Mouse (Mus musculus) forebrain, embryonic 10.5 days (tissue): ENCODE measurements around the gene Olfr94. TPM values are rescaled to one million over a fixed set of nuclear protein-coding genes. Genes with fewer than 3 reads are reported as not detected.
"Not testable (repeated sequence)": the region's sequence is repeated elsewhere in the genome, so short reads cannot be mapped to it uniquely, and the experiment has no call there.

Experiments
- DNase-seq: peaks from one replicate; pipeline ENCODE4 v3.0.0-alpha.2; 2017; ENCODE audit warnings: low spot score; ENCODE audit errors: extremely low spot score
- H3K27ac ChIP-seq: fragments of 300-500 bp; sonication (generic); 2 replicates; pipeline ENCODE4 v1.5.1; 2016; ENCODE audit warnings: mild to moderate bottlenecking
- H3K27me3 ChIP-seq: fragments of 300-500 bp; sonication (generic); 2 replicates; pipeline ENCODE4 v1.6.1; 2016; ENCODE audit warnings: mild to moderate bottlenecking; ENCODE audit not compliant: poor library complexity, severe bottlenecking
- H3K36me3 ChIP-seq: fragments of 300-500 bp; sonication (generic); replicated peaks from 2 replicates; pipeline ENCODE4 v1.6.1; 2016; ENCODE audit warnings: mild to moderate bottlenecking, moderate library complexity
- H3K4me1 ChIP-seq: fragments of 300-500 bp; sonication (generic); 2 replicates; pipeline ENCODE4 v1.6.1; 2016
- H3K4me3 ChIP-seq: fragments of 300-500 bp; sonication (generic); 2 replicates; pipeline ENCODE4 v1.5.1; 2016; ENCODE audit warnings: mild to moderate bottlenecking, moderate library complexity
- H3K9me3 ChIP-seq: fragments of 300-500 bp; sonication (generic); 2 replicates; pipeline ENCODE4 v1.6.1; 2016; ENCODE audit warnings: mild to moderate bottlenecking, moderate library complexity
- WGBS: fragments of 180-500 bp; shearing (Covaris S2); methylation state at CpG from one replicate; pipeline ENCODE4 v1.1.7; 2016; 5-methylcytosine and 5-hydroxymethylcytosine counted together
- polyA plus RNA-seq: library from polyadenylated mRNA; unstranded; fragments of >200 nt; fragmentation: Nextera tagmentation; extraction: Ambion mirVana; gene quantifications from 2 replicates; pipeline ENCODE4 v1.2.1, GENCODE M21; 2016

Olfr94 gene
- not detected in 2 replicates for polyA plus RNA-seq

DNA sequence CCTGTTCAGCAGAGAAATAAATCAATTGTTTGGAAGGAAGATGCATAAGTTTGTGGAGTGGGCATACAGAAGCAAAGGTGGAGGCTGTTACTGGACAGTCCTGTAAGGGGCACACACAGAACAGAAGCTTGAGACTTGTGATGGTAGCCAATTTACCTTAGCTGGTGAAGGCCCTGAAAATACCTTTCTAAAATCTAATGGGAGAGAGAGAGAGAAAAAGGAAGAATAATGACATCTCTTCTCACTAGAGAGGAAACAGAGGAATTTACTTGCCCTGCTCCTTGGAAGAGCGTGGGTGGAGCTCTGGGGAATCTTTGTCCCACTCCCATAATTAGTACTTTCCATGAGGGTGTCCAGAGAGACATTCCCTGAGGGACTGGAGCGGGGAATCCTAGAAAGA is at the start of gene Olfr94:
TSS of gene Olfr94 (minus strand) at position 101 of the 400 bp plus-strand sequence.
- 78% methylated on average over 2 of the region's 2 CpGs for WGBS
- H3K27ac ChIP-seq, result no peak within 1 kb of the TSS
- no peak within 1 kb of the TSS for H3K4me3 ChIP-seq
- no peak for DNase-seq
- H3K36me3 ChIP-seq, result no peaks in the 10 kb centered on the region
- H3K27me3 ChIP-seq, result peaks cover 41% of the 10 kb centered on the region
- H3K4me1 ChIP-seq, result peaks cover 11% of the 10 kb centered on the region
- no peaks in the 10 kb centered on the region for H3K9me3 ChIP-seq

DNA sequence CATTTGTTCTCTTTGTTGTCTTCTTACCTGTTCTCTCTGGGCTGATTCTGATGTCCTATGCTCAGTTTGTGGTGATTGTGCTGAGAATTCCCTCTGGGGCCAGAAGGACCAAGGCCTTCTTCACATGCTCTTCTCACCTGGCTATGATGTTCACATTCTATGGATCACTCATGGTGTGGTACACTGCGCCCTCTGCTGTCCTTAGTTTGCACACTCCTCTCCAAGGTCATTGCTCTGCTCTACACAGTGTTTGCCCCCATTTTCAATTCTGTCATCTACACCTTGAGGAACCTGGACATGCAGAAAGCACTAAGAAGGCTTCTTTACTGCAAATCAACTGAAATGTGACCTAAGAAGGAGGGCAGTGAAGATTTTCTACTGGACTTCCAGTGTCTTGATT is 49.8 kb upstream of the Olfr94 start:
- no peaks in the 10 kb centered on the region for H3K4me1 ChIP-seq
- WGBS, result 15% methylated on average over 1 of the region's 1 CpGs
- H3K4me3 ChIP-seq, result no peak overlapping the region
- H3K27ac ChIP-seq, result no peak overlapping the region
- no peaks in the 10 kb centered on the region for H3K36me3 ChIP-seq
- no peak for DNase-seq
- H3K9me3 ChIP-seq, result no peaks in the 10 kb centered on the region
- H3K27me3 ChIP-seq, result no peaks in the 10 kb centered on the region

DNA sequence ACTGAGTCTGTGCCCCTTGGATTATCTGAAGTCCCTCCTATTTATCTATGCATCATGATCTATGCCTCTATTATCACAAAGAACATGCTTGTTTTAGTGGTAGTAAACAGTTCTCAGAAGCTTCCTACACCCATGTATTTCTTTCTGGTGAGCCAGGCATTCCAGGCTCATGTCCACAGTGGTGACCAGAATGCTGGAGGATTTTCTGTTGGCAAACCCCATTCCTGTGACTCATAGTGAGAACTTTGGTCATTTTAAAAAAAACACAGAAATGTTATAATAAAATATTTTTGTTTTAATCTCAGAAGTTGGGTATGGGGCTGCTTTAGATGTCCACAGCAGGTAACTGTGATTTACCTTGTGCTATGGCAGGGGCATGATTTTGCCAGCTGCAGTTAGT is 48.7 kb upstream of the Olfr94 start:
- Histone ChIP-seq H3K4me3 (no peak overlapping the region), H3K27me3 (no peaks in the 10 kb centered on the region), H3K36me3 (no peaks in the 10 kb centered on the region), H3K27ac (no peak overlapping the region), H3K4me1 (no peaks in the 10 kb centered on the region), H3K9me3 (no peaks in the 10 kb centered on the region)
- no peak for DNase-seq

DNA sequence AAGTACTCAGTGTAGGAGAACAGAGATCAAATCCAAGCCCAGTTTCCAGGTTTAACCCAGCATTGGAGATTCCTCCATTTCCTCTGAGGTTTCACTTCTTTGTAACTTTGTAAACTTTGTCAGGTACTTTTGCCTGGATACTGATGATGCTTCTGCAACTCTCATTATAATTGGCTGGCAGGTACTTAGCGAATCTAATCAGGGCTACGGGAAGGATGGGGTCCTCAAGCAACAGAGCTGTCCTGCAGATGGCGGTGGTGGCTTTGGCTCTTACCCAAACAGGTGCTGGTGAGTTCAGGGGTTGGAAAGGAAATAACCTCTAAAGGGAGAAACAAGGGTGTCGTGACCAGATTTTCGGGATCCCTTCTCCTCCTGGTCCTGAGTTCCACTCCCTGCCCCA is 45.9 kb upstream of the Olfr94 start:
- 32% methylated on average over 5 of the region's 5 CpGs for WGBS
- H3K27me3 ChIP-seq, result no peaks in the 10 kb centered on the region
- no peak for DNase-seq

DNA sequence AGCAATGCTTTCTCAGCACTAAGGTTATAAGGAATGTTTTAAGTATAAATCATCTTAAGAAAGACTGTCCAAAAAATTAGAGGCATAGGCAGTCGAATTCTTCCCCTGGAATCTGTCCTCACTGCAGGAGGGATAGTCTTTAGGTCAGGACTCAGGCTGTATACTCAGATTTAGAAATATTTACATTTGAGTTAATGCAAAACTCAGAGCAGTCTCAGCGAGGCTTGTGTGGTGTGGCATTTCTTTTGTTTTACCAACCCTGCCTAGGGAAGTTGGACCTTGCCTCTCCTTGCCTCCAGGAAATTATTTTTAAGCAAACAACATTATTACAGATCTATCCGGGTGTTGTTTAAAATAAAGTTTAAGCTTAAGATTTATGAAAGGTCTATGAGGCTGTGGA is 41.4 kb upstream of the Olfr94 start:
- H3K36me3 ChIP-seq, result no peaks in the 10 kb centered on the region
- 55% methylated on average over 3 of the region's 3 CpGs for WGBS
- no peaks in the 10 kb centered on the region for H3K4me1 ChIP-seq
- H3K27me3 ChIP-seq, result no peaks in the 10 kb centered on the region
- H3K9me3 ChIP-seq, result peaks cover 7% of the 10 kb centered on the region; the same call in 1 of the 2 replicates
- no peak for DNase-seq
- H3K4me3 ChIP-seq, result no peak overlapping the region
- H3K27ac ChIP-seq, result no peak overlapping the region

More for the DNA sequence above, 45.9 kb upstream of the Olfr94 start:
- Histone ChIP-seq H3K4me1 (no peaks in the 10 kb centered on the region), H3K36me3 (no peaks in the 10 kb centered on the region), H3K9me3 (no peaks in the 10 kb centered on the region), H3K27ac (no peak overlapping the region), H3K4me3 (no peak overlapping the region)

DNA sequence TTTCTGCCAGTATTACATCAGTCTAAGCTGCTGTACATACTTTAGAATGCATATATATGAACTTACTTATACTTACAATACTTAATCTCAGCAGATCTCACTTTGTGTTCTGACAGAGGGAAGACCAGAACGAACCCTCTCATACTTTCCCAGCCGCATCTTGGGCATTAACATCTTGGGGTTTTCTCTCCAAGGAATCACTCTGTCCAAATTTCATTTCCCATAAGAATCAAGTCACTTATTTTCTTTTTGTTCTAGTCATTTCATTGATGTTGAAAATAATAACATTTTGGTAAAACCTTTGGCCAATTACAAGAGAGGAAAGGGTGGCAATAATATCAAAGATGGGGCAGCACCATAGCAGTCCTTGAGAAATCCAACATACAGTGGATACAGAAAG is 36.4 kb upstream of the Olfr94 start, which contains the start of gene Olfr97:
TSS of gene Olfr97 (minus strand) at position 101 of the 400 bp plus-strand sequence.
- H3K9me3 ChIP-seq, H3K36me3 ChIP-seq, H3K27me3 ChIP-seq, H3K4me3 ChIP-seq, H3K4me1 ChIP-seq, DNase-seq, H3K27ac ChIP-seq: not testable (repeated sequence)
- WGBS, result 90% methylated on average over 2 of the region's 2 CpGs

DNA sequence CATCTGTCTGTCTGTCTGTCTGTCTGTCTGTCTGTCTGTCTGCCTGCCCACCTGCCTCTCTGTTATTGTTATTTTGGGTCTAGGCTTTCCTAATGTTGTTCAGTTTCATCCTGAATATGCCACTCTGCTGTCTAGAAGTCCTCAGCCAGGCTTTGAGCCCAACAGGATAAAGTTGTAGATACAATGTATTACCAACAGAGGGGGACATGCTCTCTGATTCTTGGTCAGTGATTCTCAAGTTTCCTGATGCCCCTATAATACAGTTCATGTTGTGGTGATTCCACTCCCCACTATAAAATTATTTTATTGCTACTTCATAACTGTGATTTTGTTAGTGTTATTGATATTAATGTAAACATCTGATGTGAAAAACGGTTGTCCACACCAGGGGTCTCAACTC is 21.1 kb upstream of the Olfr94 start:
- no peak overlapping the region for H3K27ac ChIP-seq
- peaks cover 11% of the 10 kb centered on the region; the same call in 1 of the 2 replicates for H3K9me3 ChIP-seq
- H3K36me3 ChIP-seq, result no peaks in the 10 kb centered on the region
- no peaks in the 10 kb centered on the region for H3K4me1 ChIP-seq
- WGBS, result 36% methylated on average over 1 of the region's 1 CpGs
- H3K4me3 ChIP-seq, result no peak overlapping the region
- DNase-seq, result no peak
- H3K27me3 ChIP-seq, result no peaks in the 10 kb centered on the region

DNA sequence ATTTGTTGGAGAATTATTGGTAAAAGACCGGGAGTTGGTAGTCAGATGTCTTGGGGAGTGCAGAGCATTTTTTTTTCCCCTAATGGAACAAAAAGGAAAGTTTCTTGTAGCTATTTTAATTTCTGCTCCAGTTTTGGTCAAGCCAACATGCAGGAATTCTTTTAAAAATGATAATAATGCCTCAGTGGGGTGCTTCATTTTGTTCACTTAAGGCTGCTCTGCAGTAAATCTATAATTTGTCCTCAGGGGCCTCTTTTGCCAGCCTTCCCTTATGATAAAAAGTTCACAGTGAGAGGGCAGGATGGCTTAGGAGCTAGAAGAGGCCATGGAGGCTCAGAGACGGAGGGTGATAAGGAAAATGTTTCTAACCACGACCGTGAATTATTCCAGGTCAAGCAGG is 19.1 kb upstream of the Olfr94 start, which contains the start of gene Olfr96:
TSS of gene Olfr96 (plus strand) at position 301 of the 400 bp plus-strand sequence.
- no peaks in the 10 kb centered on the region for H3K27me3 ChIP-seq
- H3K27ac ChIP-seq, result no peak within 1 kb of the TSS
- WGBS, result 76% methylated on average over 4 of the region's 4 CpGs
- H3K9me3 ChIP-seq, result peaks cover 12% of the 10 kb centered on the region; the same call in 1 of the 2 replicates
- H3K4me3 ChIP-seq, result no peak within 1 kb of the TSS
- H3K4me1 ChIP-seq, result no peaks in the 10 kb centered on the region
- H3K36me3 ChIP-seq, result no peaks in the 10 kb centered on the region
- DNase-seq, result no peak

DNA sequence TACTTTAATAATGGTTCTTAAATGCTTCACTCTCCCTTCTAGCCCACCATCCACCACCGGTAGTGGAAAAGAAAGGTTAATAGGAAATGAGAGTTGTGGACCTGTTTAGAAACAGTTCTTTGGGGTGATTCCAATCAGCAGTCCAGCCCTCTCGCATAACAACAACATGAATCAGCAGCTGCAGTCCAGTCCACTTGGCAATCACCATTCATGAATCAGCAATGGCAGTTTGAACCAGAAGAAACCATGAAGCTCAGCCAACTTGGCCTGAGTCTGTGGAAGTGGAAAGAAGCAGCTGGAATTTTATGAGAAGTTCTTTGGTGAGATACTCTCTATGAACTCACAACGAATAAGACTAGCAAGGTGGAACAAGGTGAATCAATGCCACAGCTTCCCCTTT is 17.7 kb upstream of the Olfr94 start:
- 84% methylated on average over 3 of the region's 3 CpGs for WGBS
- DNase-seq, result no peak
- H3K4me1 ChIP-seq, result no peaks in the 10 kb centered on the region
- no peak overlapping the region for H3K4me3 ChIP-seq
- H3K9me3 ChIP-seq, result peaks cover 12% of the 10 kb centered on the region; the same call in 1 of the 2 replicates
- H3K27ac ChIP-seq, result no peak overlapping the region
- no peaks in the 10 kb centered on the region for H3K36me3 ChIP-seq
- no peaks in the 10 kb centered on the region for H3K27me3 ChIP-seq

DNA sequence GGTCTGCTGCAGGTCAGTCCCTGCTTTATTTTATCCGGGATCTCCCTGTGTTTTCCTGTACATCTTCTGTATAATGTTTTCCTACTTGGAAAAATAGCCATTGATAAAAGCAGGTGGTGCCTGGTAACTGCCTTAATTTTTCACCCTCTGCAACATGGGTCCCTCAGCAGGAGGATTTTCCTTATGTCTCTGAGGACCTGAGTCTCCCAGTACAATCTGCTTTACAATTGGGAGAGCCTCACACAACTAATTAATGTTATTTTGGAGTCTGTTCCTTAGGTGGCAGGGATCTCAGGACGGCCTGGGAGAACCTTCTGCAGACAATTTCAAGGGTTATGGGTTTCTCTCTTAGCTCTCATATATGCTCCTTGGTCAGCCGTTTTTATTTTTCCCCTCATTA is 12.2 kb upstream of the Olfr94 start, which contains the start of gene Olfr95:
TSS of gene Olfr95 (minus strand) at position 101 of the 400 bp plus-strand sequence.
- Histone ChIP-seq H3K9me3 (peaks cover 12% of the 10 kb centered on the region; the same call in 1 of the 2 replicates), H3K27me3 (peaks cover 25% of the 10 kb centered on the region), H3K27ac (no peak within 1 kb of the TSS), H3K36me3 (no peaks in the 10 kb centered on the region), H3K4me3 (no peak within 1 kb of the TSS), H3K4me1 (peaks cover 9% of the 10 kb centered on the region)
- no peak for DNase-seq
- WGBS, result 77% methylated on average over 3 of the region's 3 CpGs

DNA sequence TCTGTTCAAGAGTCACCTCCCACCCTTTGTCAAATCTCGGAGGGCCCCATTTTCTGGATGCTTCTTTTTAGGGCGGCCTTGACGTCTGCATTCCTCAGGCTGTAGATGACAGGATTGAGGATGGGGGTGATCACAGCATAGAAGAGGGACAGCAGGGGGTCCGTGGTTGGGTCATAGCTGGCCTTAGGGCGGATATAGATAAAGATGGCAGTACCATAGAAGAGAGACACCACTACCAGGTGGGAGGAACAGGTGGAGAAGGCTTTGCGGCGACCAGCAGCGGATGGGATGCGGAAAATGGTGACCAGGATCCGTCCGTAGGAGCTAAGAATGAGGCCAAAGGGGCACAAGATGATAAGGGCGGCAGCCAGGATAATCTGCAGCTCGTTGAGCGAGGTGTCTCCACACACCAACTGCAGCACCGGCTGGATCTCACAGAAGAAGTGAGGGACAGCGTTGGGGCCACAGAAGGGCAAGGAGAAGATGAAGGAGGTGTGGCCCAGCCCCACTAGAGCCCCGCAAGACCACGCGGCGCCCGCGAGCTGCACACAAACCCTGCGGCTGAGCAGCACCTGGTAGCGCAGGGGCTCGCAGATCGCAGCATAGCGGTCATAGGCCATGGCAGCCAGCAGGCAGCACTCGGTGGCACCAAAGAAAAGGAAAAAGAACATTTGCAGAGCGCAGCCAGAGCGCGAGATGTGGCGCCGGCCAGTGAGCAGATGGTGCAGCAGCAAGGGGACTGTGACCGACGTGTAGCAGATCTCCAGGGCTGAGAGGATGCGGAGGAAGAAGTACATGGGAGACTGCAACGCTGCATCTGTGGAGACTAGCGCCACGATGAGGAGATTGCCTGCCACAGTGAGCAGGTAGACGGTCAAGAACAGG is 10.3 kb upstream of the Olfr94 start:
- 0 out of 2 replicates have a peak overlapping the region, but pooled peaks have one; percentile 17 for H3K27ac ChIP-seq
- WGBS, result 25% methylated on average over 40 of the region's 40 CpGs

DNA sequence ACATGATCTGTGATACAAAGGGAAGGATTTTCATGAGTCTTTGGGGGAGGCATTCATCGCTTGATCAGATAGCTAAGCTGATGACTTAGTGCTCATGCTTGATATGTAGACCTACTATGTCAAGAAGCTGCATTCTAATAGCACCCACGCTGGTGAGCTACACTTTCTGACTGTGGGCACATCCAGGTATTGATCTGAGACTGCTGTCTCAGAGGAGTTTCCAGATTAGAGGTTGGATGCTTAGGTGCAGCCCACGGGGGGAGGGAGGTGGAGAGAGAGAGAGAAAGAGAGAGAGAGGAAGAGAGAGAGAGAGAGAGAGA is 3.1 kb upstream of the Olfr94 start:
- H3K36me3 ChIP-seq, result no peaks in the 10 kb centered on the region
- DNase-seq, result no peak
- no peak overlapping the region for H3K27ac ChIP-seq
- H3K27me3 ChIP-seq, result peaks cover 11% of the 10 kb centered on the region
- H3K9me3 ChIP-seq, result no peaks in the 10 kb centered on the region
- no peak overlapping the region for H3K4me3 ChIP-seq
- H3K4me1 ChIP-seq, result no peaks in the 10 kb centered on the region
- 34% methylated on average over 3 of the region's 3 CpGs for WGBS

More for the DNA sequence above, 10.3 kb upstream of the Olfr94 start:
- H3K4me1 ChIP-seq, result peaks cover 9% of the 10 kb centered on the region
- H3K4me3 ChIP-seq, result peak overlapping the region; percentile 48
- no peak for DNase-seq
- no peaks in the 10 kb centered on the region for H3K9me3 ChIP-seq
- H3K36me3 ChIP-seq, result no peaks in the 10 kb centered on the region
- peaks cover 25% of the 10 kb centered on the region for H3K27me3 ChIP-seq

DNA sequence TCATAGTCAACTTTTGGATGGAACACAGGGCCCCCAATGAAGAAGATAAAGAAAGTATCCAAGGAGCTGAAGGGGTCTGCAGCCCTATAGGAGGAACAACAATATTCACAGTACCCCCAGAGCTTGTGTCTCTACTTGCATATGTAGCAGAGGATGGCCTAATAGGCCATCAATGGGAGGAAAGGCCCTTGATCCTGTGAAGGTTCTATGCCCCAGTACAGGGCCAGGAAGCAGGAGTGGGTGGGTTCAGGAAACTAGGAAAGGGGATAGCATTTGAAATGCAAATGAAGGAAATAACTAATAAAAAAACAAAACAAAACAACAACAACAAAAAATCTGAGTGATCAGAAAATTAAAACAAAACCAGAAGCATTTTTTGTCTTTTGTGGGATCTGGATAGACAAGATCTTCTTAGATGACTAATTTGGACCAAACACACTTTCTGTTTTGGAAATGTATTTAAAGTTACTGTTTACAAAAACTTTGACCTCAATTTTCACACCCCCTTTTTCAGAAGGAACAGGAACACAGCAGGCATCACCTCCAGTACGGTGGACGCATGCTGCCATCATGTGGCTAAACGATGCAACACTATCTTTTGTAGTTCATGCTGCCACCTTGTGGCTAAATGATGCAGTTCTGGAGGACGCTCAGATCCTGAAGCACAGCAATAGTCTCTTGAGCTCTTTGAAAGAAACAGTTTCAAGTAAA is 2.6 kb upstream of the Olfr94 start:
- WGBS, result 2% methylated on average over 4 of the region's 4 CpGs
- H3K27me3 ChIP-seq, result peaks cover 17% of the 10 kb centered on the region
- no peaks in the 10 kb centered on the region for H3K36me3 ChIP-seq
- no peaks in the 10 kb centered on the region for H3K4me1 ChIP-seq
- no peak overlapping the region for H3K27ac ChIP-seq
- peak; percentile 75 for DNase-seq
- no peak overlapping the region for H3K4me3 ChIP-seq
- no peaks in the 10 kb centered on the region for H3K9me3 ChIP-seq
